Mouse (Mus musculus): ENCODE measurements around the gene Gm6588. TPM values are rescaled to one million over a fixed set of nuclear protein-coding genes. Genes with fewer than 3 reads are reported as not detected.

The Gm6588 gene
- total RNA-seq, 2 experiments from 2014 or later: not detected

Other genes starting within 250 kb of the Gm6588 start
- gene Cryba4, start 196.9 kb upstream of the Gm6588 start, total RNA-seq (2014; fragmentation: Nextera tagmentation): not detected in 2 replicates
- gene Cryba4, start 196.9 kb upstream of the Gm6588 start, total RNA-seq (2017): 0.30 TPM in 1 of 2 replicates, not detected in the other
- not detected in 2 replicates for gene Crybb1, start 193.6 kb upstream of the Gm6588 start, total RNA-seq (2014; fragmentation: Nextera tagmentation)
- not detected in 2 replicates for gene Crybb1, start 193.6 kb upstream of the Gm6588 start, total RNA-seq (2017)
- 28.7 and 43.9 TPM in 2 replicates for gene Tpst2, start 172.7 kb upstream of the Gm6588 start, total RNA-seq (2014; fragmentation: Nextera tagmentation)
- gene Tpst2, start 172.7 kb upstream of the Gm6588 start, total RNA-seq (2017): 25.3 and 36.5 TPM in 2 replicates
- gene Tfip11, start 123.1 kb upstream of the Gm6588 start, total RNA-seq (2014; fragmentation: Nextera tagmentation): 20.1 and 32.4 TPM in 2 replicates
- gene Tfip11, start 123.1 kb upstream of the Gm6588 start, total RNA-seq (2017): 13.6 and 16.6 TPM in 2 replicates
- 40.5 and 47.7 TPM in 2 replicates for gene Srrd, start 106.4 kb upstream of the Gm6588 start, total RNA-seq (2014; fragmentation: Nextera tagmentation)
- gene Srrd, start 106.4 kb upstream of the Gm6588 start, total RNA-seq (2017): 15.6 and 17.6 TPM in 2 replicates
- 16.4 and 32.1 TPM in 2 replicates for gene Hps4, start 106.3 kb upstream of the Gm6588 start, total RNA-seq (2014; fragmentation: Nextera tagmentation)
- 10.5 and 13.6 TPM in 2 replicates for gene Hps4, start 106.3 kb upstream of the Gm6588 start, total RNA-seq (2017)
- not detected in 2 replicates for gene Gm6583, start 93.4 kb upstream of the Gm6588 start, total RNA-seq (2014; fragmentation: Nextera tagmentation)
- not detected in 2 replicates for gene Gm6583, start 93.4 kb upstream of the Gm6588 start, total RNA-seq (2017)
- gene Asphd2, start 54.6 kb upstream of the Gm6588 start, total RNA-seq (2014; fragmentation: Nextera tagmentation): not detected in 2 replicates
- gene Asphd2, start 54.6 kb upstream of the Gm6588 start, total RNA-seq (2017): not detected in 2 replicates
- not detected in 2 replicates for gene Sez6l, start 127.8 kb downstream of the Gm6588 start, total RNA-seq (2014; fragmentation: Nextera tagmentation)
- gene Sez6l, start 127.8 kb downstream of the Gm6588 start, total RNA-seq (2017): not detected in 2 replicates